Mouse (Mus musculus) E14TG2a.4 (cell line): ENCODE measurements around the gene Gm11172.
A peak's percentile ranks its signal among the peaks of the same experiment; 100 is the strongest.
"Not testable (repeated sequence)": the region's sequence is repeated elsewhere in the genome, so short reads cannot be mapped to it uniquely, and the experiment has no call there.

Experiments used
- H3K27me3 ChIP-seq: 2 replicates; pipeline ENCODE4 v1.6.1; 2014; ENCODE audit warnings: low read length, control low read depth; ENCODE audit not compliant: insufficient read depth
- H3K36me3 ChIP-seq: 2 replicates; pipeline ENCODE4 v1.6.1; 2014; ENCODE audit warnings: low read length, control low read depth; ENCODE audit not compliant: insufficient read depth
- H3K4me1 ChIP-seq: replicated peaks from 2 replicates; pipeline ENCODE4 v1.6.1; 2014; ENCODE audit warnings: low read depth, low read length, control low read depth
- H3K4me3 ChIP-seq: replicated peaks from 2 replicates; pipeline ENCODE4 v1.5.1; 2014; ENCODE audit warnings: mild to moderate bottlenecking, low read length
- H3K9me3 ChIP-seq: 2 replicates; pipeline ENCODE4 v1.6.1; 2014; ENCODE audit warnings: low read length, control low read depth
- CTCF ChIP-seq: conservative IDR thresholded peaks from 2 replicates; pipeline ENCODE4 v1.5.1; 2014; ENCODE audit warnings: low read length
- NANOG ChIP-seq: IDR thresholded peaks from 2 replicates; pipeline ENCODE4 v1.6.1; 2014; ENCODE audit warnings: borderline replicate concordance, low read length, mixed read lengths
- POU5F1 ChIP-seq: IDR thresholded peaks from 2 replicates; pipeline ENCODE4 v1.6.1; 2014; ENCODE audit warnings: low read length, borderline replicate concordance

The Gm11172 gene

DNA sequence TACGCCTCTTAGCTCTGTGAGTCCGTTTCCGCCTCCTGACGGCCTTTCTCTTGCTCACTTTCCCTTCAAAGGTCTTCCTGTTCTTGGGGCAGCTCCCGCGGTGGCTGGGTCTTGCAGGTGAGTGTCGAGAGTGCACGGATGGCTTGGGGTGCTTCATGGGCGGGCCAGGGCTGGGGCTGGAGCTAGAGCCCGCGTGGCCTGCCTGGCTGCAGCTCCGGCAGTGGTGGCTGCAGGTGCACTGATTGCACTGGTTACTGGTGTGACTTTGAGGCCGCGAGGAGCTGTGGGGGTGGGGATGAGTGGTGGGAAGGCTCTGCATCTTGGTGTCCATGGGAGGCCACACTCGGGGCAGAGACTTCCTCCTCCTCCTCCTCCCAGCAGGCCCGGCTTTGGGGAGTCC, 24.4 kb upstream of the Gm11172 start, which contains the start of gene Tnp2:
Tnp2 (minus strand) TSS at position 390 of the 400 bp plus-strand sequence.
- no peaks in the 10 kb centered on the region for H3K9me3 ChIP-seq
- peak within 1 kb of the TSS; percentile 65 for H3K4me3 ChIP-seq
- peaks cover 54% of the 10 kb centered on the region for H3K27me3 ChIP-seq
- H3K36me3 ChIP-seq = no peaks in the 10 kb centered on the region
- TF ChIP-seq NANOG (no peak), POU5F1 (no peak), CTCF (no peak)
- peaks cover 43% of the 10 kb centered on the region for H3K4me1 ChIP-seq

DNA sequence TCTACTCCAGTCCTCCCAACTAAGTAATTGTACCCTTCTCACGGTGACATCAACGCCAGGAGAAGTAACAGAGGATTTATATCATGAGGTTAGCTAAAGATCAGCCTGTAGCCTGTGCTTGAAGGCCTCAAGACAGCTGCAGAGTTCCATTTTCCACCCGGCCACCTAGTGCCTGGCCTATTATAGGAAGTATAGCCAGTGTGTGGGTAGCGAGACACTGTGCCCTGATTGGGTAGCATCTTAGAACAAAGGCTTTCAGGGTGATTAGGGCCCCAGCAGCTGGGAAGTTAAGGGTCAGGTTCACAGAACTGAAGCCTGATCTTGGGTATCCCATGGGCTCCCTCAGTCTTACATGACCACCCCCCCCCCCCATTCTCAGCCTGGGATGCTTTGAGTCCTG, 23.8 kb upstream of the Gm11172 start:
- Histone ChIP-seq H3K36me3 (no peaks in the 10 kb centered on the region), H3K27me3 (peaks cover 51% of the 10 kb centered on the region), H3K4me1 (peaks cover 38% of the 10 kb centered on the region), H3K4me3 (peak overlapping the region; percentile 65; the same call in 1 of the 2 replicates), H3K9me3 (no peaks in the 10 kb centered on the region)
- TF ChIP-seq POU5F1 (no peak), NANOG (no peak), CTCF (no peak)

DNA sequence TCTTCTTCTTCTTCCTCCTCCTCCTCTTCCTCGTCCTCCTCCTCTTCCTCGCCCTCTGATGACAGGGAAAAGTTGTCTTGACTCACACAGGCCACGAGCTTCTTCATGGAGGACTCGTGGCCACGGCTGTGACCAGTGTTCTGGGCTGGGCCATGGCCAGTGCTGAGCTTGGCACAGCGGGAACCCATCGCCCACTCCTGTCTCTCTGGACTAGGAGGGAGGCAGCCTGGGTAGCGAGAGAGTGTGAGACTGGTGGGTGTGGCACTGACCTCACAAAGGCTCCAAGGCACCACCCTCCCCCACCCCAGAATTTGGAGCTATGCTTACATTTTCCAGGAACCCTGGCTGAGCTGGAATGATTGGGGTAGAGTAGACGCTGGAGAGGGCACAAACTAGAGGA, 22.0 kb upstream of the Gm11172 start, which contains the start of gene Prm3:
Prm3 (minus strand) TSS at position 213 of the 400 bp plus-strand sequence.
- TF ChIP-seq CTCF = no peak
- no peak for TF ChIP-seq POU5F1
- no peak for TF ChIP-seq NANOG
- Histone ChIP-seq H3K36me3 (no peaks in the 10 kb centered on the region), H3K9me3 (no peaks in the 10 kb centered on the region), H3K4me1 (peaks cover 34% of the 10 kb centered on the region), H3K4me3 (no peak within 1 kb of the TSS), H3K27me3 (peaks cover 56% of the 10 kb centered on the region)

DNA sequence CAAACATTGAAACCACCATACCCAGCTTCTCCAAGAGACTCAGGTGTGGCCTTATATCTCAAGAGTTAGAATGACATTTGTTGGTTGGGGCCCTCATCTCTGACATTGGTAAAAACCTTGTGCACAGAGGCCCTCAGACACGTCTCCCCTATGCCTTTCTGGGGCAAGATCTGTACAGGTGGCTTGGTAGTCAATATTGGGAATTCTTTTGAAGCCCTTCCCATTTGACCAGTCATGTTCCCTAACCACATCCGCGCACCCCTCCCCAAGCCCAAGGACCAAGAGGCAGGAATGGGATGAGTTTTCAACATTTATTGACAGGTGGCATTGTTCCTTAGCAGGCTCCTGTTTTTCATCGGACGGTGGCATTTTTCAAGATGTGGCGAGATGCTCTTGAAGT, 16.7 kb upstream of the Gm11172 start, which contains the start of gene Prm2:
Prm2 (minus strand) TSS at position 101 of the 400 bp plus-strand sequence.
- peaks cover 51% of the 10 kb centered on the region for H3K27me3 ChIP-seq
- H3K4me3 ChIP-seq = no peak within 1 kb of the TSS
- peaks cover 4% of the 10 kb centered on the region; the same call in 1 of the 2 replicates for H3K4me1 ChIP-seq
- no peaks in the 10 kb centered on the region for H3K9me3 ChIP-seq
- TF ChIP-seq POU5F1 (no peak), NANOG (no peak), CTCF (no peak)
- H3K36me3 ChIP-seq = no peaks in the 10 kb centered on the region

DNA sequence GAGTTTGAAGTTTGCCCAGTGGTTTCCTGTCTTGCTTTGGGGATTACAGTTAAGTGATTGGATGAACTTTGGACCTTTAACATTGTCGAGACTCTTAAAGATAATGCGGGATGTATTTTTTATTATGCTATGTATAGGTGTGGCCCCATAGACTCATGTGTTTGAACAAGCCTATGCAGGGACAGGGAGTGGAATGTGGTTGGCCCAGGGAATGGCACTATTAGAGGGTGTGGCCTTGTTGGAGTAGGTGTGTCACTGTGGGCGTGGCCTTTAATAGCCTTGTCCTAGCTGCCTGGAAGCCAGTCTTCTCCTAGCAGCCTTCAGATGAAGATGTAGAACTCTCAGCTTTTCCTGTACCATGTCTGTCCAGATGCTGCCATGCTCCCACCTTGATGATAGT, 10.3 kb upstream of the Gm11172 start:
- not testable (repeated sequence) for H3K4me1 ChIP-seq, H3K4me3 ChIP-seq, H3K36me3 ChIP-seq, H3K9me3 ChIP-seq
- H3K27me3 ChIP-seq = peaks cover 16% of the 10 kb centered on the region

DNA sequence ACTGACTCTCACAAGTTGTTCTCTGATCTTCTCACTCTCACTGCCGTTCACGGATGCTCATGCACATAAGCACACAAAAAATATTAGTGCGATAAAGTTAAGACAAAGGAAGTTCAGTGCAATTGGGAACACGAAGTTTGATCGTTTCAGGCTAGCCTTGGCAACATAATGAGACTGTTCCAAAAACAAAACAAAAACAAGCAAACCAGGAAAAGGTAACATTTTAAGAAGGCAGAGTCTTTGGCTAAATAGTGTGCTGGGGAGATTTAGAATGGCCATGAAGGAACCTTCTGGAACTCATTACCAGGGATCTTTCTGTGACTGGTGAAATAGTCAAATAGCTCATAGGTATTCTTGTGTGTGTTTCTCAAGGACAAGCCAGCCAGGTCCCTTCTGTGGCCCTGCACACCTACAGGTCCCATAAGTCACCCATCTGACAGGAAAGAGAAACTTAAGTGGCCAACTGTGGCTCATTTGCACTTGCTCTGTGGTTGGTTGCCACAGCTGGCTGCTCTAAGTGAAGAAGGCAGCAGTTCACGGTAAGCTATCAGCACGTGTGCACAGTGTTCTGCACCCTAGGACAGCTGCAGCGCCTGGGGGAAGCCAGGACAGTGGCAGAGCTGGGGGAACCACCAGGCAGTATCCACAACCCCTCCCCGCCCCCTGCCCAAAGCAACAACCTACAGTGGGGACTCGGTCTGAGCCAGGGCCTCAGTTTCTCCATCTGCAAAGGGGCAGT, 6.8 kb upstream of the Gm11172 start, which contains the start of gene Prm1:
Prm1 (minus strand) TSS at position 51 of the 739 bp plus-strand sequence.
- no peaks in the 10 kb centered on the region for H3K9me3 ChIP-seq
- H3K36me3 ChIP-seq = no peaks in the 10 kb centered on the region
- 0 out of 2 replicates have a peak, but pooled peaks cover 4% of the 10 kb centered on the region for H3K4me1 ChIP-seq
- no peak for TF ChIP-seq NANOG
- TF ChIP-seq POU5F1 = no peak
- TF ChIP-seq CTCF = no peak
- H3K27me3 ChIP-seq = peaks cover 39% of the 10 kb centered on the region
- H3K4me3 ChIP-seq = no peak within 1 kb of the TSS

DNA sequence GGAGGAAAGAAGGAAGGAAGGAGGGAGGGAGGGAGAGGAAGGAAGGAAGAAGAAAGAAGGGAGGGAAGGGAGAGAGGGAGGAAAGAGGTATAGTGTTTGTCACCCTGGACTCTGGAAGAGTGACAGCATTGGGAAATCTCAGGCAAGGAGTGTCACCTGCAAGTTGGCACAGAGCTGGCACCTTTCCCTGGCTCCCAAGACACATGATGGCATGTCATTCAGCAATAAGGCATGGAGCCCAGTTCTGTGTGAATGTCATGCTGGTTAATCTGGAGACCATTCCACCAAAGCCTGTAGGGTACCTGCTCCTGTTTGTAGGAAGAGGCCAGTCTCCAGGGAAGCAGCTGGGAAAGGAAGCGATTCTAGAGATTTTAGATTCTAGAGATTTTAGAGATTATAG, 2.3 kb upstream of the Gm11172 start:
- Histone ChIP-seq H3K9me3 (no peaks in the 10 kb centered on the region), H3K27me3 (peaks cover 47% of the 10 kb centered on the region), H3K4me3 (no peak overlapping the region), H3K4me1 (peaks cover 13% of the 10 kb centered on the region), H3K36me3 (no peaks in the 10 kb centered on the region)
- no peak for TF ChIP-seq NANOG
- TF ChIP-seq CTCF = no peak
- TF ChIP-seq POU5F1 = no peak

DNA sequence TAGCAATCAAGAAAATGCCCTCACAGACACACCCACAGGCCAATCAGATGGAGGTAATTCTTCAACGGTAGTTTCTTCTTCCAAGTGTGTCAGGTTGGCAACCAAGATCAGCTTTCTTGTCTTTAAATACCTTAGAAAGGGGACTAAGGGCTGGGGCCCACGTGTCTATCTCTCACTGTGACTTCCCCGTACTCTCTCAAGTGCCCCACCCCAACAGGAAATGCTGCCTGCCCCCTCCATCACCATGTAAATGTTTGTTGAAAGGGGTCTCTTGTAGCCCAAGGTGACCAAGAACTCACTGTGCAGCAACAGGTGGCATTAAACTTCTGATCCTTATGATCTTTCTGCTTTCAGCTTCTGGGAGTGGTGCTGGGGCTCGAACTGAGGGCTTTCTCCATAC, 1.0 kb downstream of the Gm11172 start:
- Histone ChIP-seq H3K9me3 (no peaks in the 10 kb centered on the region), H3K36me3 (no peaks in the 10 kb centered on the region), H3K4me1 (peaks cover 22% of the 10 kb centered on the region), H3K4me3 (no peak overlapping the region), H3K27me3 (peaks cover 38% of the 10 kb centered on the region)
- TF ChIP-seq POU5F1 = no peak
- no peak for TF ChIP-seq CTCF
- no peak for TF ChIP-seq NANOG

DNA sequence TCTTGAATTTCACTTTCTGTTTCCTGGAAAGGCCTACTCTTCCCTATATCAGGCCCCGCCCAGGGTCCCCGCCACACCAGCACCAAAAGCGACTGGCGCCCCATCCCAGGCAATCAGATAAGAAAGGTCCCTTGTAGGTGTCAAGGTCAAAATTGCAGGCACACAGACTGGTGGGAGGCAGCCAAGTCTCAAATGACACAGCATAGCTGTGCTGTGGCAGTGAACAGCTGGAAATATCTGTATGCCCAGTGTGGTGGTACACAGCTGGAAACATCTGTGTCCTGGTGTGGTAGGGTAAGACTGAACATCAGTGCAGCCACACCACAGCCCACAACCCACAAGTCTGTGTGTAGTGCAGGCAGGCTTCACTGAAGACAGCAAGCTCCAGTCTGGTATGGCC, 2.1 kb downstream of the Gm11172 start:
- H3K36me3 ChIP-seq = no peaks in the 10 kb centered on the region
- H3K9me3 ChIP-seq = no peaks in the 10 kb centered on the region
- peaks cover 22% of the 10 kb centered on the region for H3K4me1 ChIP-seq
- no peak overlapping the region for H3K4me3 ChIP-seq
- no peak for TF ChIP-seq CTCF
- no peak for TF ChIP-seq NANOG
- no peak for TF ChIP-seq POU5F1
- peaks cover 31% of the 10 kb centered on the region for H3K27me3 ChIP-seq
